Mouse (Mus musculus): ENCODE data around the gene Rab4a.

- no peak for TF ChIP-seq CTCF (IDR thresholded peaks at IDR 0.05; ENCODE audit: borderline replicate concordance, extremely low read depth, insufficient read depth, insufficient read length)
- no peak for TF ChIP-seq POLR2A (IDR thresholded peaks at IDR 0.05; ENCODE audit: borderline replicate concordance, extremely low read depth, insufficient read depth, insufficient read length, poor library complexity, severe bottlenecking)
Measured at GRCm38 (mm10) chr8:123801538-123801937, 4.2 kb upstream of the Rab4a start.

Data from brain, embryonic 14.5 days (tissue).